Mouse (Mus musculus) embryonic facial prominence, embryonic 14.5 days (tissue): ENCODE data around the gene Prss56. TPM values are rescaled to one million over a fixed set of nuclear protein-coding genes. Genes with fewer than 3 reads are reported as not detected.

ENCODE experiments used
- ATAC-seq: fragments of 200-750 bp; cut with Nextera tagmentation; 2 replicates; pipeline ENCODE4 v1.8.0; 2017; ENCODE audit warnings: low read depth, moderate number of reproducible peaks, moderate TSS enrichment
- DNase-seq: peaks from one replicate; pipeline ENCODE4 v3.0.0-alpha.2; 2015; ENCODE audit warnings: low spot score
- H3K27ac ChIP-seq: fragments of 300-500 bp; sonication (generic); replicated peaks from 2 replicates; pipeline ENCODE4 v1.5.1; 2014; ENCODE audit warnings: low read depth, mild to moderate bottlenecking, low read length, moderate library complexity
- H3K27me3 ChIP-seq: fragments of 300-500 bp; sonication (generic); replicated peaks from 2 replicates; pipeline ENCODE4 v1.6.1; 2014; ENCODE audit warnings: low read length; ENCODE audit not compliant: control insufficient read depth, insufficient read depth
- H3K36me3 ChIP-seq: fragments of 300-500 bp; sonication (generic); 2 replicates; pipeline ENCODE4 v1.6.1; 2014; ENCODE audit warnings: low read length, mixed read lengths; ENCODE audit not compliant: control insufficient read depth, insufficient read depth
- H3K4me1 ChIP-seq: fragments of 300-500 bp; sonication (generic); 2 replicates; pipeline ENCODE4 v1.6.1; 2014; ENCODE audit warnings: antibody characterized with exemption, low read length; ENCODE audit not compliant: control insufficient read depth, insufficient read depth
- H3K4me2 ChIP-seq: fragments of 300-500 bp; sonication (generic); 2 replicates; pipeline ENCODE4 v1.6.1; 2014; ENCODE audit warnings: low read depth, mild to moderate bottlenecking, low read length, moderate library complexity, mixed read lengths
- H3K4me3 ChIP-seq: fragments of 300-500 bp; sonication (generic); 2 replicates; pipeline ENCODE4 v1.5.1; 2014; ENCODE audit warnings: low read depth, mild to moderate bottlenecking, low read length
- H3K9ac ChIP-seq: fragments of 300-500 bp; sonication (generic); 2 replicates; pipeline ENCODE4 v1.6.1; 2014; ENCODE audit warnings: low read depth, mild to moderate bottlenecking, low read length, moderate library complexity, mixed read lengths
- H3K9me3 ChIP-seq: fragments of 300-500 bp; sonication (generic); 2 replicates; pipeline ENCODE4 v1.6.1; 2016; ENCODE audit warnings: low read length; ENCODE audit not compliant: control insufficient read depth
- WGBS: fragments of 180-500 bp; shearing (Covaris S2); extraction: QIAGEN DNeasy Blood & Tissue Kit; methylation state at CpG from one replicate; pipeline ENCODE4 v1.1.7; 2014; 5-methylcytosine and 5-hydroxymethylcytosine counted together
- polyA plus RNA-seq: library from polyadenylated mRNA; unstranded; fragments of >200 nt; fragmentation: Nextera tagmentation; extraction: Ambion mirVana; gene quantifications from 2 replicates; pipeline ENCODE4 v1.2.1, GENCODE M21; 2014

Prss56 gene
- polyA plus RNA-seq, 1 experiment from 2014 or later, result 1.5 TPM

DNA sequence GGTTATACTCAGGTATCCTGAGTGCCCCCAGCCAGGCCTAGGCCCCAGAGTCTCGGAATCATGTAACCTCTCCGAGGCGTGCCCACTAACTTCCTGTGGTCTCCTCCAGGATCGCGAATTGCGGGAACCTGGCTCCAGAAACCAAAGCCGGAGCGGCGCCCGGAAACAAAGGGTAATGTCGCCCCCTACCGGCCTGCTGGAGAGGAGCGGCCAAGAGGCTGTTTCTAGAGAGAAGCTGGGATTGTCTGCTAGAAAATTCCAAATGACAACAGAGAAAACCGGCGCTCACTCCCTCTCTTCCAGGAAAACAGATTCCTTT is 3.9 kb downstream of the Prss56 start:
- ATAC-seq, result peak; percentile 51
- no peaks in the 10 kb centered on the region for H3K36me3 ChIP-seq
- peak overlapping the region; percentile 98 for H3K4me2 ChIP-seq
- H3K4me3 ChIP-seq, result peak overlapping the region; percentile 58
- peak; percentile 84 for DNase-seq
- peak overlapping the region; percentile 69 for H3K9ac ChIP-seq
- peaks cover 48% of the 10 kb centered on the region for H3K27me3 ChIP-seq
- H3K27ac ChIP-seq, result no peak overlapping the region
- 0% methylated on average over 15 of the region's 15 CpGs for WGBS
- no peaks in the 10 kb centered on the region for H3K9me3 ChIP-seq
- 0 out of 2 replicates have a peak, but pooled peaks cover 4% of the 10 kb centered on the region for H3K4me1 ChIP-seq

GRCm38 (mm10) chr1:87190429-87190828 is 7.3 kb downstream of the Prss56 start, which contains the start of gene Chrnd:
Gene Chrnd (plus strand): TSS chr1:87190607.
- Histone ChIP-seq H3K27ac (no peak within 1 kb of the TSS; the same call in 1 of the 2 replicates), H3K9ac (no peak within 1 kb of the TSS), H3K4me3 (no peak within 1 kb of the TSS), H3K9me3 (no peaks in the 10 kb centered on the region), H3K27me3 (peaks cover 18% of the 10 kb centered on the region), H3K4me1 (no peaks in the 10 kb centered on the region), H3K4me2 (no peak within 1 kb of the TSS), H3K36me3 (no peaks in the 10 kb centered on the region)
- ATAC-seq (peak; percentile 80), DNase-seq (peak; percentile 84)
- WGBS, result 20% methylated on average over 4 of the region's 4 CpGs

DNA sequence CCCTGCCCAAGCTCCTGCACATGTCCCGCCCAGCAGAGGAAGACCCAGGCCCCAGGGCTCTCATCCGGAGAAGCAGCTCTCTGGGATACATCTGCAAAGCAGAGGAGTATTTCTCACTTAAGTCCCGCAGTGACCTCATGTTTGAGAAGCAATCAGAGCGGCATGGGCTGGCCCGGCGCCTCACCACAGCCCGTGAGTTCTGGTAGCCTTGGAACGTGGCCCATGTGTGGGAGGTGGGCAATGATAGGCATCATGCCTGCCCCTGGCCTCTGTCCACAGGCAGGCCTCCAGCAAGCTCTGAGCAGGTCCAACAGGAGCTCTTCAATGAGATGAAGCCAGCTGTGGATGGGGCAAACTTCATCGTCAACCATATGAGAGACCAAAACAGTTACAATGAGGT is 14.2 kb downstream of the Prss56 start:
- Histone ChIP-seq H3K4me1 (no peaks in the 10 kb centered on the region), H3K4me2 (no peak overlapping the region), H3K9me3 (no peaks in the 10 kb centered on the region), H3K27ac (no peak overlapping the region), H3K27me3 (no peaks in the 10 kb centered on the region; the same call in 1 of the 2 replicates), H3K4me3 (no peak overlapping the region), H3K36me3 (no peaks in the 10 kb centered on the region), H3K9ac (no peak overlapping the region)
- WGBS, result 75% methylated on average over 9 of the region's 9 CpGs
- no peak for DNase-seq
- no peak for ATAC-seq

DNA sequence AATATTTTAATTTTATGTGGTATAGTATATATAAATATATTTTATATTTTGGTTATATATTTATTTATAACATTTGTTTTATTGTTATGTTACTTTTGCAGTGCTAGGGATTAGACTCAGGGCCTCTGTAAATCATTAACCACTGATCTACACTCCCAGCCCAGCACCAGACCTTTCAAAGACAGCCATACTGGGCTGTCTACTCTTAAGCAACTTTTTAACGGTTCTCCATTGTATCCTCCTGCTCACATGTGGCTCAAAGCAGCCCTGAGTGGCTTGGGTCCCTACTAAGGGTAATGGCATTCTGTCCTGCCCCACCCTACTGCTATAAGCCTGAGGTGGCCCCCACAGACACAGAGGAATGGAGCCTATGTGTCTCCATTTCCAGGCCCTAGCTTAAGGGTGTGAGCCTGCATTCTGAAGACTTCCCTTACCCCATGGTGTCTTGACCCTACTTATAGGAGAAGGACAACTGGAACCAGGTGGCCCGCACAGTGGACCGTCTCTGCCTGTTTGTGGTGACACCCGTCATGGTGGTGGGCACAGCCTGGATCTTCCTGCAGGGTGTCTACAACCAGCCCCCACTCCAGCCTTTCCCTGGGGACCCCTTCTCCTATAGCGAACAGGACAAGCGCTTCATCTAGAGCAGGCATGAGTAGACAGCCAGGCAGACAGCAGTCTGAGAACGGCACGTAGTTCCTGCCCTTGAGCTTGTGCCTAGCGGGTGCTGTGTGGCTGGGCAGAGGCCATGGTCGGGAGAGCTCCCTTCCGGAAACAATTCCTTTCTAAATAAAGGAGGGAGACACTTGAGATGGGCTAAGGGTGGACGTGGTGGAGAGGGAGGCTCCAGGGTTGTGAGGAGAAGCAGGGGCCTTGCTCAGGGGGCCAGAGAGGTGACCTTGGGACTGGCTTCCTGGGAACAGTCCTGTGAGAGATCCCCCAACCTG is 15.3 kb downstream of the Prss56 start:
- no peak for ATAC-seq
- no peak overlapping the region for H3K4me2 ChIP-seq
- H3K9ac ChIP-seq, result no peak overlapping the region
- H3K27me3 ChIP-seq, result no peaks in the 10 kb centered on the region; the same call in 1 of the 2 replicates
- no peak for DNase-seq
- H3K4me3 ChIP-seq, result no peak overlapping the region
- WGBS, result 73% methylated on average over 12 of the region's 12 CpGs
- H3K9me3 ChIP-seq, result no peaks in the 10 kb centered on the region
- no peaks in the 10 kb centered on the region for H3K4me1 ChIP-seq
- H3K27ac ChIP-seq, result no peak overlapping the region
- H3K36me3 ChIP-seq, result no peaks in the 10 kb centered on the region

GRCm38 (mm10) chr1:87200811-87201210 is 17.7 kb downstream of the Prss56 start:
- Histone ChIP-seq H3K4me2 (no peak overlapping the region), H3K9me3 (no peaks in the 10 kb centered on the region), H3K9ac (no peak overlapping the region), H3K27me3 (peaks cover 3% of the 10 kb centered on the region; the same call in 1 of the 2 replicates), H3K4me3 (no peak overlapping the region), H3K36me3 (no peaks in the 10 kb centered on the region), H3K4me1 (no peaks in the 10 kb centered on the region), H3K27ac (no peak overlapping the region)
- no peak for DNase-seq
- no peak for ATAC-seq
- 30% methylated on average over 2 of the region's 2 CpGs for WGBS

DNA sequence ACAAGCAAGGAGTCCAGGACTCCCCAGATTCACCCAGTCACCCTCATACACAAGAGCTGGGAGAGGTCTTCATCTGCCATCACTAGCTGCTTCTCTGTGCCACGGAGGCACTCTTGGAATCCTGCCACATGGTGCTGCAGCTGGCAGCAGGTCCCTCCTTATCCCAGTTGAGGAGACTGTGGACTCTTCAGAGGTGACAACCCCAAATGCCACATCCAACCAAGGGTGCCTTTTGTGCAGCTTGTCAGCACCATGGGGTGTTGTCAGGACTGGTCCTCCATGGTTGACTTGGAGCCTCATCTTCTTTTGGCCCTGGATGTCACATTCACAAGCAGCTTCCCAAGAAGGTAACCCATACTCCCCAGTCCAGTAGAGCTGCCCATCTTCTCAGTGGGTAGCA is 18.7 kb downstream of the Prss56 start:
- ATAC-seq (no peak), DNase-seq (no peak)
- no peaks in the 10 kb centered on the region for H3K9me3 ChIP-seq
- no peak overlapping the region for H3K4me2 ChIP-seq
- H3K36me3 ChIP-seq, result no peaks in the 10 kb centered on the region
- H3K27me3 ChIP-seq, result peaks cover 10% of the 10 kb centered on the region; the same call in 1 of the 2 replicates
- H3K4me1 ChIP-seq, result no peaks in the 10 kb centered on the region
- H3K27ac ChIP-seq, result no peak overlapping the region
- WGBS, result 50% methylated on average over 1 of the region's 1 CpGs
- H3K4me3 ChIP-seq, result no peak overlapping the region
- no peak overlapping the region for H3K9ac ChIP-seq

- Histone ChIP-seq H3K4me1 (no peaks in the 10 kb centered on the region), H3K9ac (no peak overlapping the region), H3K36me3 (no peaks in the 10 kb centered on the region), H3K4me3 (no peak overlapping the region), H3K9me3 (no peaks in the 10 kb centered on the region), H3K27me3 (peaks cover 22% of the 10 kb centered on the region; the same call in 1 of the 2 replicates), H3K4me2 (no peak overlapping the region), H3K27ac (no peak overlapping the region)
- 86% methylated on average over 5 of the region's 5 CpGs for WGBS
- DNase-seq (no peak), ATAC-seq (no peak)
Measured at GRCm38 (mm10) chr1:87203779-87204178, 20.7 kb downstream of the Prss56 start.

- H3K4me1 ChIP-seq, result no peaks in the 10 kb centered on the region
- no peak within 1 kb of the TSS for H3K27ac ChIP-seq
- H3K4me3 ChIP-seq, result no peak within 1 kb of the TSS
- no peak within 1 kb of the TSS for H3K4me2 ChIP-seq
- 86% methylated on average over 7 of the region's 7 CpGs for WGBS
- no peak within 1 kb of the TSS for H3K9ac ChIP-seq
- no peaks in the 10 kb centered on the region for H3K9me3 ChIP-seq
- H3K27me3 ChIP-seq, result peaks cover 22% of the 10 kb centered on the region; the same call in 1 of the 2 replicates
- H3K36me3 ChIP-seq, result no peaks in the 10 kb centered on the region
- ATAC-seq (0 out of 2 replicates have a peak, but pooled peaks have one; percentile 8), DNase-seq (no peak)
Measured at GRCm38 (mm10) chr1:87204465-87204864, 21.4 kb downstream of the Prss56 start, which contains the start of gene Chrng. Gene Chrng (plus strand): TSS chr1:87204657.
